Mouse (Mus musculus) kidney, postnatal 25 days (tissue): ENCODE results near the gene D930048N14Rik.
"Not testable (repeated sequence)": the region's sequence is repeated elsewhere in the genome, so short reads cannot be mapped to it uniquely, and the experiment has no call there.

Source experiments
- DNase-seq, 2 experiments: peaks; one replicate each; pipeline ENCODE4 v3.0.0; 2021; ENCODE audit warnings: mixed read lengths in 2 of 2

The D930048N14Rik gene

DNA sequence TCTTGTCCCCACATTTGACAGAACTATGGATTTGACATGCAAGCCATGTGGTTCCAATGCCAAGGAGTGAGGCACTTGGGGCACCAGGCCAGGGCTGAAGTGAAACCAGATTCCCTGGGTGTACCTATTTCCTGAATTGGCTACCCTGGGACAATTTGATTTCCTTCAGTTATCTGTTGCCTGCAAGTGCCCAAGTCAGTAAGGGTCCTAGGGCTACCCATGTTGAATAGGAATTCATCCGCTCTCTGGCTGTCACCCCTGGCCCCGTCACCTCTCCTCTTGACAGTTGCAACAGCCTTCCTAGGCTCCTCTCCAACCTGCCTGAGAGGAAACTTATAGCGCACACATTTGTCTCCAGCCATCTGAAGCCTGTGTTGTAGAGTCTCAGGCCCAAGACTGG, 4.1 kb downstream of the D930048N14Rik start:
- no peak for DNase-seq

DNA sequence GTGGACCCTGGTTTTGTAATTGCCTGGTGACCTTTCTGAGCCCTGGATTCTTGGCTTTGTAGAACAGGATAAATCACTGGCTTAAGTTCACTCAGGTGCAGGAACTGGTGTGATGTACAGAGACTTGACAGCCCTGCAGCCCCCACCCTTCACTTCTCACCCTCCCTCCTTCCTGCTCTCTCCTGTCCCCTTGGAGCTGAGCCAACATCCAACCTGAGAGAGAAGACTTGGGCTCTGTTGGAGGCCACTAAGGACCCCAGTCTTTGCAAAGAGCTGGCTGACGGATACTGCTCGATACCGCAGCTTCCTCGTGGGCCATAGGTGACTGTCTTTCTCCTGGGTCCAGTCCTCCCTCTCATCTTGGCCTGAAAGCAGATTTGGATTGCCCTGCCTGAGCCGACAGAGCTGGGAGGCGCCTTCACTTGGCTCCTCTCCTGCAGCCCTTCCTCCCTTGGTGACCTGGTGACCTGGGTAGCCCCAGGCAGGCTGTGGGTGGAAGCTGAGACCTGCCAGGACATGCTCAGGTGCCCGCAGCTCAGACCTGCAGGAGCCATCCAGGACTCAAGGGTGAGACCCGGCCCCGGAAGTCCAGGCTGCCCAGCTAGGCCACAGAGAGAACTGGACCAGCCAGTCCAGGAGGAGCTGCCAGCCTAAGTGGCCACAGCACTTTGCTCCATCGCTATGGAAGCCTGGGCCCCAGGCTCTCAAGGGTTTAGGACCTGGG, 6.2 kb downstream of the D930048N14Rik start:
- DNase-seq = peak; percentile 78 to 96

DNA sequence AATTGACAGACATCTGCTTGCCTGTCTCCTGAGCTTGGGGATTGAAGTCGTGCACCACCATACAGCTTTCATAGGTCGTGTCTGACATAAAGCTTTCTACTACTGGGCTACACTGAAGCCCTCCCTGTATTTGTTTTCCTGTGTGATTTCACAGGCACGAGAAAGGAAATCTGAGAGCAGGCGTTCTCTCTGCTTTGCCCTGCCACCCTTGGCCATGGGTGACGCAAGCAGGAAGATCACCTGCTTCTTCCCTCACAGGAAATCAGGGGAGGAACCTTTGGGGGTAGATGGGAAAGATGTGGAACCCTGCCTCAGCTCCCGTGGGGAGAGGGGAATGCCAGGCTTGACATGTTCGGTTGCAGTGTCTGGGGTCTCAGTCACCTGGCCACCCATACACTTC, 7.5 kb downstream of the D930048N14Rik start:
- no peak for DNase-seq

DNA sequence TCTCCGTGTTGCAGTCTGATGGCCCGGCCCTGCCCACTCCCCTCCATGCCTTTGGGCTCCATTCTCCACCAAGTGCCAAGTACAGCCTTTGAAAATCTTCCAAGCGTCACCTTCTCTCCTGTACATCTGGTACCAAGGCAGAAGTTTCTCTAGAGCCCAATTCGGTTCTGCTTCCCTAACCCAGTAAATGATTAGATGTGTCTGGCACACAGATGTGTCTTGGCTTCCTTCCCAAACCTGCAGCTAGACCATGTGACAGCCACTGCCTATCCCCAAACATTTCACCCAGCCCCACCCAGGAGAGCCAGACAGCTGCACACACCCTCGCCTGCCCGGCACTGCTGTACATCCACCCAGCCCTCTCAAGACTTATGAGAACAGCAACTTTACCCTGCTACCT, 8.0 kb downstream of the D930048N14Rik start:
- peak; percentile 87 to 94 for DNase-seq

DNA sequence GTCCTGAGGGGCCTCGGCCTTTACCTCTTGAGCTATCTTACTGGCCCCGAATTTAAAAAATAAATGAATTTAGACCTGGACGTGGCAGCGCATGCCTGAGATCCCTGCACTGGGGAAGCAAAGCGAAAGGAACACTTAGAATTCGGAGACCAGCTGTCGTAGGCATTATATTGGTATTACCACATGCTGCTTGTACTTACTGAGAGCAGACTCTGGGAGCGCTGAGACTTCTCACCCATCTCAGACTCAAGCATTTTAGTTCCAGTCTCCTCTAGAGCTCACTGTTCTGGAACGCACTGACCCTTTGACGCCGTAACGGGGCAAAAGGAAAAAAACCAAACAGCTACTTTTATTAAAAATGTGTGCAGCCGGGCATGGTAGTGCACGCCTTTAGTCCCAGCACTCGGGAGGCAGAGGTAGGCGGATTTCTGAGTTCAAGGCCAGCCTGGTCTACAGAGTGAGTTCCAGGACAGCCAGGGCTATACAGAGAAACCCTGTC, 11.2 kb downstream of the D930048N14Rik start:
- DNase-seq = no peak

DNA sequence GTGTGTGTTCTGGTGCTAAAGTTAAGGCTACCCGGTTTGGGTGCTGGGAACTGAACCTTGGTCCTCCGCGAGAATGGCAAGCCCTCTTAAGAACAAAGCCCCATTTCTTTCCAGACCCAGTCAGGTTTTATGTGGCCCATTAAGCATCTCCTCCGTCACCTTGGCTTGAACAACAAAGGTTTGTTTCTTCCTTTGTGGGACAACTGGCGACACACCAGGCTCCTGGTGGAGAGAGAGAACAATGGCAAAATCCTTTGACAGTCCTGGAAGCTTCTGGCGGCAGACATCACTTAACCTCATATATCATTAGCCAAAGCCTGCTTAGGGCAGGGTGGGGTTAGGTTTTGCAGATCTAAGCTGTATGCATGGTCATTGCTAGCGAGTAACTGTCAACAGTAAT, 11.9 kb downstream of the D930048N14Rik start:
- no peak for DNase-seq

DNA sequence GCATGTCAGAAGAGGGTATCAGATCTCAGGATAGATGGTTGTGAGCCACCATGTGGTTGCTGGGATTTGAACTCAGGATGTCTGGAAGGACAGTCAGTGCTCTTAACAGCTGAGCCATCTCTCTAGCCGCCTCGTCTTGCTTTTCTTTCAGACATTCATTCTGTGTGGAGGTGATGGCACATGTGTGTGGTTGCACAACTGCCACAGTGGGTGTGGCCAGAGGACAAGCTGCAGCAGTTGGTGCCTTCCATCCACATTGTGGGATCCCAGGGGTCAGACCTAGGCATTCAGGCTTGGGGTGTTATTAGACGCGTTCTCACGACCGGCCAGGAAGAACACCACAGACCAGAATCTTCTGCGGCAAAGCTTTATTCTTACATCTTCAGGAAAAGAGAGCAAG, 14.0 kb downstream of the D930048N14Rik start:
- DNase-seq = not testable (repeated sequence)

DNA sequence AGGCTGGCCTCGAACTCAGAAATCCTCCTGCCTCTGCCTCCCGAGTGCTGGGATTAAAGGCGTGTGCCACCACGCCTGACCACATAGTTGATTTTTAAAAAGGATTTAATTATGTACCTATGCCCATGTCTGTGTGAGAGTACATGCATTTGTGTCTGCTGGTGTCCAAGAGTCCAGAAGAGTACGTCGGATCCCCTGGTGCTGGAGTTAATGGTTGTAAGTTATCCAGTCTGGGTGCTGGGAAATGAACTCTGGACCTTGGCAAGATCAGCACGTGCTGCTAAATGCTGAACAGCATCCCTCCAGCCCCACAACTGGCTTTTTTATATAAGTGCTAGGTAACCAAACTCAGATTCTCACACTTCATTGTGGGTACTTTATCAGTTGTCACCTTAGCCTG, 20.1 kb downstream of the D930048N14Rik start:
- no peak for DNase-seq

DNA sequence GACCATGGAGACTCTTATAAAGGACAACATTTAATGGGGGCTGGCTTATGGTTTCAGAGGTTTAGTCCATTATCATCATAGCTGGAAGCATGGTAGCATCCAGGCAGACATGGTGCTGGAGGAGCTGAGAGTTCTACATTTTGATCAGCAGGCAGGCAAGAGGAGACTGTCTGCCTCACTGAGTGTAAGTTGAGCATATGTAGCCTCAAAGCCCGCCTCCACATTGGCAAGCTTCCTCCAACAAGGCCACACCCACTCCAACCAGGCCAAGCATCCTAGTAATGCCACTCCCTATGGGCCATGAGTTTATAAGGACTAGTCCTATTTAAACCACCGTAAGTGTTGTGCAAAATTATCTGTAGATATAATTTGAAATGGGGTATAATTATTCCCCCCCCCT, 20.6 kb downstream of the D930048N14Rik start:
- DNase-seq = no peak

DNA sequence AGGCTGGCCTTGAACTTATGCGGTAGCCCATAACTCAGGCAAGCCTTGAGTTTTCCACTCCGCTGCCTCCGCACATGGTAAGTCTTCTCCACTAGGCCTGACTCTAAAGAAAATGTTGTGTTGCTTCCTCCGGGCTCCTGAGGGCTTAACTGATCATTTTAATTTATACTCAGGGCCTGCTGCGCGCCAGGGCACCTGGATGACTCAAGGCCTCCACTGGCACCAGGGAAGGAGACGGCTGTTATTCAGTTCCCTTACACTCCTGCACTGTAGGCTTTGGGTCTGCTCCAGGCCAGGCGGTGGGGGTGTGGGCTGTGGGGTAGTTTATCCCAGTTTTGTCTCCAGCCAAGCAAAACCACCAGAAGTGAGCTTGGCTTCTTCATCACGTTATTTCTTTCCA, 22.5 kb downstream of the D930048N14Rik start:
- peak in 1 of 2 experiments; percentile 61 for DNase-seq

DNA sequence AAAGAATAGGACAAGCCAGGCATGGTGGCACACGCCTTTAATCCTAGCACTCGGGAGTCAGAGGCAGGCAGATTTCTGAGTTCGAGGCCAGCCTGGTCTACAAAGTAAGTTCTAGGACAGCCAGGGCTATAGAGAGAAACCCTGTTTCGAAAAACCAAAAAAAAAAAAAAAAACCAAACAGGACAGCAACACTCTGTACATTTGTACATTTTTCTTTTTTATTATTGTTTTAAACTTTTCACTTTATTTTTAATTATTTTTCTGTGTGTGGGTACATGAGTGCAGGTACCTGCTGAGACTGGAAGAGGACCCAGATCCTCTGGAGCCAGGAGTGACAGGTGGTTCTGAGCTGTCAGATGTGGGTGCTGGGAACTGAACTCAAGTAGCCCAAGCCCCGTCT, 24.6 kb downstream of the D930048N14Rik start:
- DNase-seq = no peak

DNA sequence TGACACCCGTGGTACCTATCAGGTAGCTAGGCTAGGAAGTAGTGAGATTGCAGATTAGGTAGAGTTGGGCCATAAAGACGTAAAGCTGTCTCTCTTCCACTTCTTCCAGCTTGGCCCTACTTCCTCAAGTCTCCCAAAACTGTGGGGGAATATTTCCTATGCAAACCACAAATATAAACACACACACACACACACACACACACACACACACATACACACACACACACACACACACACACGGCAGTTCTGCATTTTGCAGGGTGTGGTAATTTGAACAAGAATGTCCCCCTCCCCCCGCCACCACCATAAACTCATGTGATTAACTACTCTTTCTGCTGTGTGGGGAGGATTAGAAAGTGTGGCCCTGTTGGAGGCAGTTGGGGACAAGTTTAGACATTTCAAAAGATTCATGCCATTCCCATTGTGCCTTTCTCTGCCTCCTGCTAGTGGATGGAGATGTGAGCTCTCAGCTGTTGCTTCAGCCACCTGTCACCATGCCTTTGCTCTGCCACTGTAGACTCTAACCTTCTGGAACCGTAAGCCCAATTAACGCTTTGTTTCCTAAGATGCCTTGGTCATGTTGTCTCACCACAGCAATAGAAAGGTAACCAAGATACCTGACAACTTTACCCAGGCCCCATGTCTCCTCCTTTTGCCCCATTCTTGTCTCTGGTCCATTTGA, 27.1 kb downstream of the D930048N14Rik start:
- no peak for DNase-seq

DNA sequence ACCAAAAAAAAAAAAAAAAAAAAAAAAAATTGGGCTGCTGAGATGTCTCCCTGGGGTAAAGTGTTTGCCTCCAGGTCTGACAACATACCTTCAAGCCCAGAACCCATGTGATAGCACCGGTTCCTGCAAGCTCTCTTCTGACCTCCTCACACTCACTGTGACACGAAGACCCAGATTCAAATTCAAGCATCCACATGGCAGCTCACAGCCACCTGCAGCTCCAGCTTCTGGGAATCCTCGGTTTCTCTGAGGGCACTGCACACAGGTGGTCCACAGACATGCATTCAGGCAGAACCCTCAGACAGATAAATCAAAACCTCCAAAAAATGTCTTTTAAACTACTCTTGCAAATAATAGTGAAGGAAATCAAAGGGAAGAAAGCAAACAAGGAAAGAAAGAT, 28.7 kb downstream of the D930048N14Rik start:
- DNase-seq = no peak

DNA sequence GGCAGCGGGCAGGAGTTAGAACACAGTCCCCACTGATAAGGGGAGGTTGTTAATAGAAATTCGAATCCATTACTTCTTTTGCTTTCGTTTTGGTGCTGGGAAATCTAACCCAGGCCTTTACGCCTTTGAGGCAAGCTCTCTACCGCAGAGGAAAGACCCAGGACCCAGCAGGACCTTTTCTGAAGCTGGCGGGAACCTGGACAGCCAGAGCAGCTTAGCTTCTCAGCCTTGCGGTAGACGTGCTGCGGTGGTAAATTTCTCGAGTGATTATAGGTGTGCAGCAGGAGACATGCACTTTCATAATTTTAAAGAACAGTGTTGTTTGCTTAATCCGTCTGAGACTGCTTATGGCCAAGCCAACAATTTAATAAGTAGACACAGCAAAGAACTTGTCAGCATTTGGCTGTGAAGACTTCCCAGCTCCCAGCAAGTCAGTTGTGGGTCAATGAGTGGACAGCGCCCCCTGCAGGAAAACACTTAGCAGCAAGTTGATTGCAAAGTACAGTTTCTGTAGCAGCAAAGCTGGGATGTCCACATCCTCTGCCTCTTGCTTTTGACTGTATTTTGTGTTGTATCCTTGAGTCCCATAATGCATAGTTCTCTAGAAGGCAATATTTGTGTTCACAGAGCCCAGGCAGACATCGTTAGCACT, 30.7 kb downstream of the D930048N14Rik start:
- peak; percentile 90 to 95 for DNase-seq

DNA sequence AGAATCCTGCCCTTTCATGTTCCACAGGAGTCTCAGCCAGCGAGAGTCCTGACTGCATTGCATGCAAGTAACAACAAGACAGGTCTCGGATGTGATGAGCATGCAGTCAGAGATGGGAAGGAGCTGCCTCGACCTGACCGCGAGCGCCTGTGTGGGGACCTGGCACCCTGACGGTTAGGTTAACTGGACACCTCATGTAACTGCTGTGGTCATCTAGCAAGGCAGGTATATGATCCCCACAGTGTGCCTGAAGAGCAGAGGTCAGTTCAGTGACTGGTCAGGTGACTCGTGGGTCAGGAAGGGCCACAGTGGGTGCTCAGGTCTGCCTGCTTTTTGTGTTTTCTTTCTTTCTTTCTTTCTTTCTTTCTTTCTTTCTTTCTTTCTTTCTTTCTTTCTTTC, 31.2 kb downstream of the D930048N14Rik start:
- DNase-seq = no peak

DNA sequence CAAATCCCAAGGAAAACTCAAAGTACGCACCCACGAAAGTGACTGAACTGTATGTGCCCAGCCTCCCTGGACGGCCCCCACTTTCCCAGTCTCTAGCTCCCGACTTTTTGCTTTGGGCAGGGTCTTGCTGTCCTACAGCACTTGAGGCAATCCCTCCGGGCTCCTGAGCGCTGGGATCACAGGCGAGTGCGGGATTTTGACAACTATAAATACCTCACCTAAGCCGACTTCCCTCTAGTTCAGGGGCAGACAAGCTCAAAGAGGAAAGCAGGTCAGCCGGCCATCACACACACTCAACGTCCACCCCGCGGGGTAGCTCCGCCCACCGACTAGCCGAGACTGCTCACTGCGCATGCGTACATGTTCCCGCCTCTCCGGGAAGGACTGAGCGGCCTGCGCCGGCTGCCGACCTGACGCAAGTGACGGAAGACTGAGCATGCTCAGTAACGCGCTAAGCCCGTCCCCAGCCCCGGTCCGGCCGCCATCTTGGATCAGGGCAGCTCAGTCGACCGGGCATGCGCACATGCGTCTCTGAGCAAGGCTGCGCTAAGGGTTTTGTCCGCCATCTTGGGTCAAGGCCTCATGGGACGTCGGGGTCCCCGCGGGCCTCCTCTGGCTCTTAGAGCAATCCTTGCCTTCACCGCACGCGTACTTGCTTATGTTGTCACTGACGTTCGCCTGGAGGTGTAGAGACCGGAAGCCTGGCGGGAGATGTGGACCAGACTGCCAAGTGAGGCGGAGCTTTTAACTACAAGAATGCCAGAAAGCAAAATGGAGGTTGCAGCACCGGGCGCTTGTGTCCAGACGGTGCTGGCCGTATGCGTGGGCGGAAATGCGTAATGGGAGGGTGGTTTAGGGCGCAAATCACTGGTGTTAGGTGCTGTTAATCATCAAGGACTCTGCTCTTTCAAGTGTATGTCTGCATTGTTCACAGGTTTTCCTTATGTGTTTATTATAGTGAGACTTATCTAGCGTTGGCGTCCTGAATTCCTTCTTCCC, 37.9 kb downstream of the D930048N14Rik start, which contains the start of gene 0610009B22Rik:
Gene 0610009B22Rik (minus strand): TSS at position 545 of the 999 bp plus-strand sequence.
- DNase-seq = peak; percentile 99 to 100

DNA sequence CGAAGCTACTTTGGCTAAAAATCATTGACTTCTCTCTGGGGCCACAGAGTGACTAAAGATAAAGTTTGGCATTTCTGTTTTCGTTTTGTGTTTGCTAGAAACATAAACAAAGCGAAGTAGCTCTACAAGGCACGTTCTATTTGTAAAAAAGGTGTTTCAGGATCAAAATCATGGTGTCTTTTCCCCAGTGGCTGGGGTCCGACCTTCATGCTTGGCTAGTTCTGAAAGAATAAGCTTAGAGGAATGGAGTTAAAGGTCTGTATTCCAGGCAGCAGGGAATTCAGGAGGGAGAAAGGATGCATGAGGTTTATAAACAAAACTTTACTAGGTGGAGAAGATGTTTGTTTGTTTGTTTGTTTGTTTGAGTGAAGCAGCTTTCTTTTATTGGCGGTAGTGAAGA, 38.6 kb downstream of the D930048N14Rik start:
- no peak for DNase-seq

DNA sequence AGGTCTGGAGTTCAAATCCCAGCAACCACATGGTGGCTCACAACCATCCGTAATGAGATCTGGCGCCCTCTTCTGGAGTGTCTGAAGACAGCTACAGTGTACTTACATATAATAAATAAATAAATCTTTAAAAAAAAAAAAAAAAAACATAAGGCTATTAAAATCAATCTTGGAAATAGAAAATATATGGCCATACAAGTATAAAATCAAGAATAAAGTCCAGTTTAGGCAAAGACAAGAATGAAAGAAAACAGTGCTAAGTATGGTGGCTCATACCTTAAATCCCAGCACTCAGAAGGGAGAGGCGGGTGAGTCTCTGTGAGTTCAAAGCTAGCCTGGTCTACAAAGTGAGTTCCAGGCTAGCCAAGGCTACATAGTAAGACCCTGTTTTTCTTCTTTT, 39.8 kb downstream of the D930048N14Rik start:
- not testable (repeated sequence) for DNase-seq

DNA sequence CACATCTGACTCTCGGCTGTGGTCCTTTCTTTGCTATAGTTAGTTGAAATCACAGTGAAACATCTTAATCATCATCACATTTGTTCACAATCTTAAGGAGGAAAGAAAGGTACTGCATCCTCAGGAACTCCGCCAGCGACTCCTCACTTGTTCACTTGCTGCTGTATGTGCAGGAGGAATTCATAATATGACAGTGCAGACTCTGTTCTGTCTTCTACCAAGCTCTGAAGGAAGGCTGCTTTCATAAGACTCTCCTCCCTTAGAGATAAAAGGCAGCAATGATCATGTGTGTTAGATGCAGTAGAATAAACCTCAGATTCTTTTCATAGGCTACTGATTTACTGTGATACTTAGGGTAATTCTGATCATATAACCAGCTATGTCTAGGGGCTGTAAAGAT, 44.2 kb downstream of the D930048N14Rik start:
- no peak for DNase-seq

DNA sequence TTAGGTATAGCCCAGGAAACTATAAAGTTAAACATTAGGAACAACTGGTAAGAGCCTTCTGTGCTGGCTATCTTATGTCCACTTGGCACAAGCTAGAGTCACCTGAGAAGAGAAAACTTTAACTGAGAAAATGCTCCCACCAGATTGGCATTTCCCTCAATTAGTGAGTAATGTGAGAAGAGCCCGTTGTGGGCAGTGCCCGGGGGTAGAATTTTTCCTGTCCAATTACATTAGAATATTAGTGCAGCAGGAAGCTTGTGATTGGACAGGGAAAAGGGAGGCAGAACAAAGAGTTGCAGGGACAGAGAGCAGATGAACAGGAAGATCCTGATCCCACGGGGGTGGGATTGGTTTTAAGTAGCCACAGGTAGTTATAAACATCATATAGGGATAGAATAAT, 52.1 kb downstream of the D930048N14Rik start:
- no peak for DNase-seq

DNA sequence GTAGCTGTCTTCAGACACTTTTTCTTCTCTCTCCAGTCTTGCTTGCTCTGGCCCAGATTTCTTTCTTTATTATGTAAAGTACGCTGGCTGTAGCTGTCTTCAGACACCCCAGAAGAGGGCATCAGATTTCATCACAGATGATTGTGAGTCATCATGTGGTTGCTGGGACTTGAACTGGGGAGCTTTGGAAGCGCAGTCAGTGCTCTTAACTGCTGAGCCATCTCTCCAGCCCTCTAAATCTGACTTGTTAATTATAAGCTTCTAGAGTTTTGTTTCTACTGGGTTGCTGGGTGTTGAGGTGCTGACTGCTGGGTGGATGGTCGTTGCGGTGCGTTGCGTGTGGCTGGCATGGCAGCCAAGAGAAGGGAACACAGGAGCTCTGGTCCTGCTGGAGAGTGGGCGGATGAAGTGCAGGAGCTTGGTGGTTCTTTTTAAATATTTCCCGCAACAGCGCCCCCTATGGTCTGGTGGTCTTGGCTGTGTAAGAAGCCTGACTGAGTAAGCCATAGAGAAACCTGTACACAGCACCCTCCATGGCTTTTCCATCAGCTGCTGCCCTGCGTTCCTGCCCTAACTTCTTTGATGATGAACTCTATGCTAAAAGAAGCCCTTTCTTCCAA, 52.7 kb downstream of the D930048N14Rik start:
- DNase-seq = peak in 1 of 2 experiments; percentile 63

DNA sequence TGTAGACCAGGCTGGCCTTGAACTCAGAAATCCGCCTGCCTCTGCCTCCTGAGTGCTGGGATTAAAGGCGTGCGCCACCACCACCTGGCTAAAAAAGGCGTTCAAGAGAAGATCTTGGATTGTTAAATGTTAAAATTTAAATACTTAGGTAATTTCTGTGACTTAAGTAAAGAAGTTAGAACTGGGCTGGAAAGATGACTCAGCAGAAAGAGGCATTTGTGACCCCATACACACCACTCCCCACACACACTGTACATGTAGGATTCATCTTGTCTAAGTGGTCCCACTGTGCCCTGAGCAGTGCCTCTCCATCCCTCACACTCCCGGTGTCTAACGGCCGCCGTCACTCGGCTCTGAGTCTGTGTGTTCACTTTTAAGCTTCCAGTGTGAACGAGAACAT, 55.7 kb downstream of the D930048N14Rik start:
- no peak for DNase-seq
